Mouse (Mus musculus) left cerebral cortex, adult 8-10 months (tissue): ENCODE results near the gene Lrrc47. TPM values are rescaled to one million over a fixed set of nuclear protein-coding genes. Genes with fewer than 3 reads are reported as not detected.

Source experiments
- total RNA-seq, 4 experiments: library from RNA; stranded (reverse); gene quantifications; 2 replicates each; pipeline ENCODE4 v1.2.4; 2022

Lrrc47 gene
- total RNA-seq, 4 experiments from 2014 or later, result 55.0 to 72.7 (median 62.6) TPM

Other genes starting within 250 kb of the Lrrc47 start
- 10 to 100 TPM; 22.8 to 30.7 (median 24.1) TPM for gene A430005L14Rik, start 54.5 kb upstream of the Lrrc47 start, total RNA-seq
- gene Dffb, start 36.6 kb upstream of the Lrrc47 start, total RNA-seq, result 10 to 100 TPM in 3 of 4 experiments, 1 to 10 TPM in 1; 9.4 to 14.0 (median 11.4) TPM
- gene Cep104, start 36.5 kb upstream of the Lrrc47 start, total RNA-seq, result 10 to 100 TPM; 28.4 to 35.3 (median 32.8) TPM
- gene Smim1, start 14.5 kb downstream of the Lrrc47 start, total RNA-seq, result 10 to 100 TPM; 11.7 to 21.4 (median 16.5) TPM
- under 1 TPM in 1 of 4 experiments, not detected in 3; 0.17 TPM for gene Ccdc27, start 30.9 kb downstream of the Lrrc47 start, total RNA-seq
- under 1 TPM; 0.51 to 0.83 (median 0.64) TPM for gene Trp73, start 128.5 kb downstream of the Lrrc47 start, total RNA-seq
- gene Wrap73, start 130.6 kb downstream of the Lrrc47 start, total RNA-seq, result 10 to 100 TPM; 27.0 to 36.1 (median 31.0) TPM
- gene Tprgl, start 148.9 kb downstream of the Lrrc47 start, total RNA-seq, result 100 to 1,000 TPM; 167 to 191 (median 180) TPM
- 1 to 10 TPM; 6.2 to 7.9 (median 7.1) TPM for gene Megf6, start 159.0 kb downstream of the Lrrc47 start, total RNA-seq